Mouse (Mus musculus) forebrain, embryonic 11.5 days (tissue): ENCODE results near the gene Zswim8. TPM values are rescaled to one million over a fixed set of nuclear protein-coding genes. Genes with fewer than 3 reads are reported as not detected.

Source experiments
- ATAC-seq: fragments of 200-750 bp; cut with Nextera tagmentation; replicated peaks from 2 replicates; pipeline ENCODE4 v1.8.0; 2017; ENCODE audit warnings: moderate TSS enrichment; ENCODE audit not compliant: low FRiP score
- DNase-seq: peaks from one replicate; pipeline ENCODE4 v3.0.0-alpha.2; 2017; ENCODE audit warnings: low spot score
- H3K27ac ChIP-seq: fragments of 300-500 bp; sonication (generic); 2 replicates; pipeline ENCODE4 v1.5.1; 2014; ENCODE audit warnings: low read depth, low read length
- H3K27me3 ChIP-seq: fragments of 300-500 bp; sonication (generic); 2 replicates; pipeline ENCODE4 v1.6.1; 2014; ENCODE audit warnings: mild to moderate bottlenecking, low read length, mixed read lengths; ENCODE audit not compliant: control insufficient read depth, insufficient read depth
- H3K36me3 ChIP-seq: fragments of 300-500 bp; sonication (generic); 2 replicates; pipeline ENCODE4 v1.6.1; 2014; ENCODE audit warnings: mild to moderate bottlenecking, low read length, moderate library complexity, mixed read lengths; ENCODE audit not compliant: control insufficient read depth, insufficient read depth
- H3K4me1 ChIP-seq: fragments of 300-500 bp; sonication (generic); replicated peaks from 2 replicates; pipeline ENCODE4 v1.6.1; 2014; ENCODE audit warnings: low read length, mixed read lengths; ENCODE audit not compliant: control insufficient read depth, insufficient read depth
- H3K4me2 ChIP-seq: fragments of 300-500 bp; sonication (generic); 2 replicates; pipeline ENCODE4 v1.6.1; 2014; ENCODE audit warnings: low read depth, mild to moderate bottlenecking, low read length, moderate library complexity, mixed read lengths; ENCODE audit not compliant: severe bottlenecking
- H3K4me3 ChIP-seq: fragments of 300-500 bp; sonication (generic); 2 replicates; pipeline ENCODE4 v1.5.1; 2014; ENCODE audit warnings: low read depth, low read length
- H3K9ac ChIP-seq: fragments of 300-500 bp; sonication (generic); 2 replicates; pipeline ENCODE4 v1.6.1; 2014; ENCODE audit warnings: low read length
- H3K9me3 ChIP-seq: fragments of 300-500 bp; sonication (generic); 2 replicates; pipeline ENCODE4 v1.6.1; 2016; ENCODE audit warnings: low read length, mixed read lengths; ENCODE audit not compliant: control insufficient read depth
- WGBS: fragments of 180-500 bp; shearing (Covaris S2); extraction: QIAGEN DNeasy Blood & Tissue Kit; methylation state at CpG from one replicate; pipeline ENCODE4 v1.1.7; 2014; 5-methylcytosine and 5-hydroxymethylcytosine counted together
- polyA plus RNA-seq: library from polyadenylated mRNA; unstranded; fragments of >200 nt; fragmentation: Nextera tagmentation; extraction: Ambion mirVana; gene quantifications from 2 replicates; pipeline ENCODE4 v1.2.1, GENCODE M21; 2014

The Zswim8 gene
- polyA plus RNA-seq, 1 experiment from 2014 or later, result 37.3 TPM

DNA sequence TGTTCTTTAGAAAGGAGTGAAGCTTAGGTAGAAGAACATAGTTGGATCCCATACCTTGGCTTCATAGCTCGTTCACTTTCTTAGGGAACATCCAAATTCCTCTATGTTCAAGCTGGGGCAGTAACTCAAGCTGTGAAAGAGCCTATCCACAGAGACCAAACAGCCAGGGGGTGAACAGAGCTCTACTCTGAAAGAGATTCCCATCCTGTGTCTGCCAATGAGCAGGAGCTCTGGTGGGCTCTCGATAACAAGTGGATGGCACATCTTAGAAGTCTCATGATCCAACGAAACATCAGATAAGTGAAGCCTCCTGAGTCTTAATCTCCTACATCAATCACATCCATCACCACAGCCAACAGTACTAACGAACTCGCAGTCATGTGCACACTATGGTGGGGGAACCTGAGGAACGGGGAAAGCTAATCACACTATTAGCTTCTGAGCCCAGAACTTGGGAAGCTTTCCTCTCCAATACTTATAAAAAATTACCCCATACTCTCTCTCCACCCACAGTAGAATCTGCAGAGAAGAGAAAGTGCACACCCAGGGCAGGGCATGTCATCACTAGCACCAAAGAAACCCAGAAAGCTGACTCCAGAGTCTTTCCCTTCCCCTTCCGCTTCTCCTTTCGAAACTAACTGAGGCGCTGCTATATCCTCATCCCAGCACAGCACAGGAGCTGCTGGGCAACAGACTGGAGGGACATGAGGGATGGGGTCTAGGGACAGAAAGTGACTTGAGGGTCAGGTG lies 23.7 kb downstream of the Zswim8 start:
- H3K4me1 ChIP-seq, result no peaks in the 10 kb centered on the region
- no peak overlapping the region for H3K4me2 ChIP-seq
- H3K4me3 ChIP-seq, result no peak overlapping the region
- ATAC-seq (no peak), DNase-seq (no peak)
- H3K36me3 ChIP-seq, result peaks cover 4% of the 10 kb centered on the region; the same call in 1 of the 2 replicates
- H3K27ac ChIP-seq, result no peak overlapping the region
- H3K27me3 ChIP-seq, result no peaks in the 10 kb centered on the region
- WGBS, result 91% methylated on average over 9 of the region's 9 CpGs
- no peak overlapping the region for H3K9ac ChIP-seq
- H3K9me3 ChIP-seq, result no peaks in the 10 kb centered on the region

DNA sequence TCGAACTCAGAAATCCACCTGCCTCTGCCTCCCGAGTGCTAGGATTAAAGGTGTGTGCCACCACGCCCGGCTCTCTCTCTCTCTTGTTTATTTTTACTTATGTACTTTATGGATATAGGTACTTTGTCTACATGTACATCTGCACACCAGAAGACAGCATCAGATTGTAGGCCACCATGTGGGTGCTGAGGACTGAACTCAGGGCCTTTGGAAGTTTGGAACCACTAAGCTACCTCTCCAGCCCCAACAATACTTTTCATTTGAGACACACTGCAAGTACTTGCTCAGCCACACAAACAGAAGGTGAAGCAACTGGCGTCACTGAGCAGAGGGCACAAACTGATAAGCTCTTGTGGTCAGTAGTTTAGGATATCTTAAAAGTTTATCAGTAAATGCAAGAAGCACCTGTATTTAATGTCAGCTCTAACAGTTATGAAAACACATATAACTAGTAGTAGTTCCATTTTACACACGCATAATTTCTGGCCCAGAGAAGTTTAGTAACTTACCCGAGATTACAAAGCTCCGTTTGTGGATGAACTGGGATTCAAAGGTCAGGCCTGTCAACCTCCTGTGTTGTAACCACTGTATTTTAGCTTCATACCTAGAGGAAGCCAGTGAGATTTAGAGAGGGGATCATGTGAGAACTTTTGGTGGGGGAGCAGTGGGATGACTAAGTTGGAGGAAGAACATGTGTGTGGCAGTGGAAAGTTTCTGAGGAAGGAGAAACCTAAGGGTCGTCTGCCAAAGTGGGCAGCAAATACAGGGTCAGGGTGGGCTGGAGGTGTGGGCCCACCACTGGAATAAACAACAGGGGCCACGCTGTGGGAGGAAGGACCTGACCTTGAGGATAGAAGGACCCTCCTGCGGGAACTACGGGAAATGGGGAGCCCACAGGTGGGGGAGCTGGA lies 25.9 kb downstream of the Zswim8 start:
- no peak overlapping the region for H3K27ac ChIP-seq
- no peaks in the 10 kb centered on the region for H3K9me3 ChIP-seq
- H3K9ac ChIP-seq, result peak overlapping the region; percentile 86
- H3K4me2 ChIP-seq, result peak overlapping the region; percentile 57
- H3K36me3 ChIP-seq, result no peaks in the 10 kb centered on the region
- WGBS, result 55% methylated on average over 12 of the region's 12 CpGs
- H3K27me3 ChIP-seq, result no peaks in the 10 kb centered on the region
- peak overlapping the region; percentile 80 for H3K4me3 ChIP-seq
- DNase-seq (no peak), ATAC-seq (0 out of 2 replicates have a peak, but pooled peaks have one; percentile 6)
- H3K4me1 ChIP-seq, result no peaks in the 10 kb centered on the region

DNA sequence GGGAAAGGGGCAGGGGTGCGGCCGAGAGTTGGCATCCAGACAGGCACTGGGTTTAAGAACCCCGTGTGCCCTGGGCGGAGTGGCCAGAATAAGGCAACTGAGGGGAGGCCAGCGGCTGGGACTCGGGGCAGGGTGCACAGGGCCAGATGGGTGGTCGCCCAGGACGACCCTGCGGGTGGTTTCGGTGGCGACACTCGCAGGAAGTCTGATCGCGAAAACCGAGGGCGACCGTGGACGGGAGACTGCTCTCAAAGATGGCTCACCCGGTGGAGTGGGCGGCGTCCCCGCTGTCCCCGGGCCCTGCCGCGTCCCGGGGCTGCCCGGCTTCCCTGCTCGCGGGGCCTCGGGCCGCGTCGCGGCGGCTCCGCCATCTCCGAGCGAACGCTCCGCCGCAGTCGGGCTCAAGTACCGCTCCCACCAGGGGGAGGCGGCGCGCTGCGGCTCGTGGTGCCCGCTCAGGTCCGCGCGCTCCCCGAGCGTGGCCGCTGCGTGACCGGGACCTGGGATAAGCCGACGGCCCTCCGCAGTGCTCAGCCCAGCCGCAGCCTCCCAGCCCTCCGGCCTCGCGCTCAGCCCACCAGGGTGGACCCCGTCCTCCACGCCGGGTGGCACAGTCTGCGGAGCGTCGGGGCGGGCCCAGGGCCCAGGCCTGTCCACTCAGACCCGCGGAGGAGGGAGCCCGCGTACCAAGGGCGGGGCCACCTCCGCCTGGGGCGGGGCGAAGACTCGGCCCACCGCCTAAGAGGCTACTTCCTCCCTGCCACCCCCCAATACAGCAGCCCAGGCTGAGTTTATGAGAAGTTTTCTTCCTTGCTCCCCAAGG lies 26.8 kb downstream of the Zswim8 start, which contains the start of gene Ndst2:
Gene Ndst2, minus strand, starts transcription at position 611 of the 823 bp plus-strand sequence.
- no peaks in the 10 kb centered on the region for H3K27me3 ChIP-seq
- no peaks in the 10 kb centered on the region; the same call in 1 of the 2 replicates for H3K36me3 ChIP-seq
- no peaks in the 10 kb centered on the region for H3K9me3 ChIP-seq
- peak within 1 kb of the TSS; percentile 57 for H3K4me2 ChIP-seq
- H3K4me3 ChIP-seq, result peak within 1 kb of the TSS; percentile 80
- under 1% methylated on average over 79 of the region's 81 CpGs for WGBS
- ATAC-seq, result peak; percentile 99
- H3K27ac ChIP-seq, result peak within 1 kb of the TSS; percentile 68; the same call in 1 of the 2 replicates
- H3K9ac ChIP-seq, result peak within 1 kb of the TSS; percentile 86
- no peaks in the 10 kb centered on the region for H3K4me1 ChIP-seq
- DNase-seq, result peak; percentile 93

DNA sequence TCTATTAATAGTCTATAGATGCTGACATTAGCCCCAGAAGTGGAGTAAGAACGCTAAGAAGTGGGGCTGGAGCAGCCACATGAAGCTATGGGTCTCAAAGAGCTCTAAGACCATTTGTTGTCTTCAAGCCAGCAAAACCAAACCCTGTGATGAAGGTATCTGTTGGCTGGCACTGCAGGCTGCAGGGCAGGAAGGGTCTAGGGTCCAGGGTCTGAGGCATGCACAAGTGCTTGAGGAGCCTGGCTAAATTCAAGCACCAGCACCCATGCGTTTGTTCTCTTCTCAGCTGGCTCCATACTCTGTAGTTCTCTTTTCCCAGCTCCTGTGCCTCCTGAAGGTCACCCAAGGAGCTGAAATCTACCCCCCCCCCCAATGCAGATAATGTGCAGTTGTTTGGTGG lies 27.7 kb downstream of the Zswim8 start:
- H3K4me3 ChIP-seq, result no peak overlapping the region
- H3K4me1 ChIP-seq, result no peaks in the 10 kb centered on the region
- no peak for ATAC-seq
- no peaks in the 10 kb centered on the region for H3K9me3 ChIP-seq
- no peak overlapping the region for H3K9ac ChIP-seq
- DNase-seq, result no peak
- H3K27ac ChIP-seq, result no peak overlapping the region
- H3K36me3 ChIP-seq, result no peaks in the 10 kb centered on the region; the same call in 1 of the 2 replicates
- H3K27me3 ChIP-seq, result no peaks in the 10 kb centered on the region
- 80% methylated on average over 2 of the region's 2 CpGs for WGBS
- no peak overlapping the region for H3K4me2 ChIP-seq

DNA sequence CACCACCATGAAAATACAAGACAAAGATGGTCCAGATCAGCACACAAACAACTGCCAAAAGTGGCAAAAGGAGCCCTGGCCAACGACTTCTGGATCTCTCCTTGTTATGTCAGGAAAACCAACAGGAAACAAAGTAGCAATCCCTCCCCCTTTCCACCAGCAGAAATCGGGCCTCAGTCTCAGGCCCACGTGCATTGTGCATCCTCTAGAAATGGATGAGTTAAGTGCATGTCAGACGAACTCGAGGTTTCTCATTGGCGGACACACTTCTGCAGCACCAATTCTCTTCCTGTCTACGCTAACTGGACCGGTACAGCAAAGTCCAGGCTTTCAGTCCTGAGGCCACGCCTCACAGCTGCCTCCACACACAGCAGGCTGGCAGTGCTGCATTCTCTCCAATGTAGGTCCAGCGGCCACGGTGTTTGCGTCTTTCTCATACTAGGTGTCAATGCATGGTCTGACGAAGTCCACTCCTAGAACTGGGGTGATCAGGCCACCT lies 28.6 kb downstream of the Zswim8 start:
- Histone ChIP-seq H3K4me1 (no peaks in the 10 kb centered on the region), H3K9me3 (no peaks in the 10 kb centered on the region), H3K4me2 (no peak overlapping the region), H3K4me3 (no peak overlapping the region), H3K27me3 (no peaks in the 10 kb centered on the region), H3K36me3 (no peaks in the 10 kb centered on the region; the same call in 1 of the 2 replicates), H3K27ac (no peak overlapping the region), H3K9ac (no peak overlapping the region)
- WGBS, result 91% methylated on average over 13 of the region's 13 CpGs
- ATAC-seq (no peak), DNase-seq (no peak)

DNA sequence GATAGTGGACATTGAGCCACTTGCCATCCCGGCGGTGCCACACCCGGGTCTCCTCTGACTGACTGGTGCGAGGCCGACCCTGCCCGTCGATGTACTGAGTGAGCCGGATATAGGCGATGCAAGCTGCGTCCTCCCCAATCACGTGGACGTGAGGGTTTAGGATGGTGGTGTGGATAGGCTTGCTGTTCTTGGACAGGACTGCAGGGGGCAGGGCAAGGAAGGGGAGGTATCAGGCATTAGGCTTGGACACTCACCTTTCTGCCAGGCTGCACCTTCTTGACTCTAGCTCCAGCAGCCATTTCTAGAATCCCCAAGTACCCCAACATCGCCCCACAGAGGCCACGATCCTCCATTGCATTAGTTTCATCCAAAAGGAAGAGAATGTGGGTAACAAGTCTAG lies 30.0 kb downstream of the Zswim8 start:
- WGBS, result 38% methylated on average over 14 of the region's 14 CpGs
- DNase-seq, result peak; percentile 64
- no peak for ATAC-seq
- Histone ChIP-seq H3K27ac (no peak overlapping the region), H3K4me1 (no peaks in the 10 kb centered on the region), H3K36me3 (no peaks in the 10 kb centered on the region; the same call in 1 of the 2 replicates), H3K9ac (no peak overlapping the region), H3K4me2 (no peak overlapping the region), H3K9me3 (no peaks in the 10 kb centered on the region), H3K4me3 (no peak overlapping the region), H3K27me3 (no peaks in the 10 kb centered on the region)

DNA sequence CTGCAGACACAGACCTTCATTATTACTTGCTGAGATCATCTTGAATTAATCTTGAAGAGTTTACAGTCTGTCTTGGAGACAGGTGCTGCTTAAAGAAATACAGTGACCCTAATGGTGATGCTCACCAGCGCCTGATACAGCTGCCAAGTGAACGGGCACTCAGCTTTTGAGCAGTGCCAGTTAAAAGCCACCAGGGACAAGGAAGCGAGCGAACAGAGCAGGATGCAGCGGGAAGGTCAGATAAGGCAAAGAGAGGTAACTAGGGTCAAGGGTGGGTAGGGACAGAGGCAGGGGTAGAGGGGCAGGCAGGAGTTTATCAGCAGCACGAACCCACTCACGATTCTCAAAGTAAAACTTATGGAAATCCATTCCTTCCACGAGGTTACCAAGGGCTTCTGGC lies 31.2 kb downstream of the Zswim8 start:
- Histone ChIP-seq H3K4me1 (no peaks in the 10 kb centered on the region), H3K4me3 (no peak overlapping the region), H3K27me3 (no peaks in the 10 kb centered on the region), H3K9me3 (no peaks in the 10 kb centered on the region), H3K36me3 (no peaks in the 10 kb centered on the region; the same call in 1 of the 2 replicates), H3K27ac (no peak overlapping the region), H3K9ac (no peak overlapping the region), H3K4me2 (no peak overlapping the region)
- ATAC-seq, result no peak
- WGBS, result 94% methylated on average over 8 of the region's 8 CpGs
- no peak for DNase-seq

DNA sequence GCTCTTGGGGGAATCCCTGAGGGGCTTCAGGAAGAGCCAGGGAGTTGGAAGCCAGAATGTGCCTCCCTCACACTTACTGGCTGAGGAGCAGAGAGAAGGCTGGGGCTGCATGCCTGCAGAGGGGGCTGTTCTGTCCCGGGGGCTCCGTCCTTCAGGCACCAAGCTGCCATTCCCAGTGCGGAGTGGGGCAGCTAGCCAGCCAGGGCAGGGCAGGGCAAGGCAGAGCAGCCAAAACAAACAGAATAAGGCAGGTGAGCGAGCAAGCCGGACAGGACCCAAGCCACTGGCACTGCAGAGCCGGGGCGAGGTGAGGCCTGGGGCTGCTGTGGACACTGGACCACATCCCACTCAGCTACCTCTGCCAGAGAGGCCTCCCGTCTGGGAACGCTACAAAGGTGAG lies 33.9 kb downstream of the Zswim8 start:
- H3K4me2 ChIP-seq, result no peak overlapping the region
- no peaks in the 10 kb centered on the region for H3K27me3 ChIP-seq
- H3K4me3 ChIP-seq, result no peak overlapping the region

More for the DNA sequence above, 33.9 kb downstream of the Zswim8 start:
- DNase-seq, result no peak
- no peak for ATAC-seq
- H3K36me3 ChIP-seq, result no peaks in the 10 kb centered on the region; the same call in 1 of the 2 replicates
- H3K9me3 ChIP-seq, result no peaks in the 10 kb centered on the region
- H3K27ac ChIP-seq, result no peak overlapping the region
- WGBS, result 93% methylated on average over 9 of the region's 9 CpGs
- H3K9ac ChIP-seq, result no peak overlapping the region
- no peaks in the 10 kb centered on the region for H3K4me1 ChIP-seq
